Mouse (Mus musculus) kidney, adult 18-20 months (tissue): ENCODE measurements around the gene Fam20c.

Experiments used
- DNase-seq: peaks from one replicate; pipeline ENCODE4 v3.0.0; 2021

Gene Fam20c

GRCm38 (mm10) chr5:138820717-138821332 lies 66.5 kb downstream of the Fam20c start:
- no peak for DNase-seq

- no peak for DNase-seq
Observed at GRCm38 (mm10) chr5:138825090-138825489, 70.8 kb downstream of the Fam20c start.

GRCm38 (mm10) chr5:138833406-138833805 lies 79.1 kb downstream of the Fam20c start:
- no peak for DNase-seq

- no peak for DNase-seq
Observed at GRCm38 (mm10) chr5:138834910-138835309, 80.6 kb downstream of the Fam20c start.

- no peak for DNase-seq
Observed at GRCm38 (mm10) chr5:138840981-138841380, 86.7 kb downstream of the Fam20c start.

GRCm38 (mm10) chr5:138843168-138843824 lies 89.0 kb downstream of the Fam20c start:
- no peak for DNase-seq

- peak; percentile 69 for DNase-seq
Observed at GRCm38 (mm10) chr5:138846506-138846905, 92.2 kb downstream of the Fam20c start.

- peak; percentile 95 for DNase-seq
Observed at GRCm38 (mm10) chr5:138848102-138848501, 93.8 kb downstream of the Fam20c start.

- DNase-seq: no peak
Observed at GRCm38 (mm10) chr5:138849682-138850461, 95.6 kb downstream of the Fam20c start.

GRCm38 (mm10) chr5:138850462-138850844 lies 96.1 kb downstream of the Fam20c start:
- no peak for DNase-seq

GRCm38 (mm10) chr5:138851296-138851780 lies 97.0 kb downstream of the Fam20c start:
- DNase-seq: no peak

- DNase-seq: no peak
Observed at GRCm38 (mm10) chr5:138852151-138852550, 97.8 kb downstream of the Fam20c start.

GRCm38 (mm10) chr5:138853349-138853748 lies 99.0 kb downstream of the Fam20c start:
- no peak for DNase-seq

GRCm38 (mm10) chr5:138857010-138857617 lies 102.8 kb downstream of the Fam20c start:
- peak; percentile 92 for DNase-seq

- DNase-seq: no peak
Observed at GRCm38 (mm10) chr5:138857811-138858251, 103.5 kb downstream of the Fam20c start.
